Mouse (Mus musculus) embryonic facial prominence, embryonic 12.5 days (tissue): ENCODE data around the gene Cntrl. TPM values are rescaled to one million over a fixed set of nuclear protein-coding genes. Genes with fewer than 3 reads are reported as not detected.
A peak's percentile ranks its signal among the peaks of the same experiment; 100 is the strongest.

Experiments
- ATAC-seq: fragments of 200-750 bp; cut with Nextera tagmentation; 2 replicates; pipeline ENCODE4 v1.8.0; 2017; ENCODE audit not compliant: insufficient number of reproducible peaks, insufficient read depth, low FRiP score, low TSS enrichment
- H3K27ac ChIP-seq: fragments of 300-500 bp; sonication (generic); 2 replicates; pipeline ENCODE4 v1.5.1; 2016; ENCODE audit warnings: mild to moderate bottlenecking
- H3K27me3 ChIP-seq: fragments of 300-500 bp; sonication (generic); 2 replicates; pipeline ENCODE4 v1.6.1; 2016; ENCODE audit warnings: mild to moderate bottlenecking, moderate library complexity
- H3K36me3 ChIP-seq: fragments of 300-500 bp; sonication (generic); 2 replicates; pipeline ENCODE4 v1.6.1; 2016; ENCODE audit warnings: mild to moderate bottlenecking
- H3K4me1 ChIP-seq: fragments of 300-500 bp; sonication (generic); 2 replicates; pipeline ENCODE4 v1.6.1; 2016
- H3K4me2 ChIP-seq: fragments of 300-500 bp; sonication (generic); replicated peaks from 2 replicates; pipeline ENCODE4 v1.6.1; 2016; ENCODE audit warnings: mild to moderate bottlenecking, moderate library complexity
- H3K4me3 ChIP-seq: fragments of 300-500 bp; sonication (generic); 2 replicates; pipeline ENCODE4 v1.5.1; 2016; ENCODE audit warnings: mild to moderate bottlenecking
- H3K9ac ChIP-seq: fragments of 300-500 bp; sonication (generic); 2 replicates; pipeline ENCODE4 v1.6.1; 2016; ENCODE audit warnings: mild to moderate bottlenecking, moderate library complexity
- H3K9me3 ChIP-seq: fragments of 300-500 bp; sonication (generic); 2 replicates; pipeline ENCODE4 v1.6.1; 2016; ENCODE audit warnings: mild to moderate bottlenecking, moderate library complexity
- WGBS: fragments of 180-500 bp; shearing (Covaris S2); methylation state at CpG from one replicate; pipeline ENCODE4 v1.1.7; 2016; 5-methylcytosine and 5-hydroxymethylcytosine counted together
- polyA plus RNA-seq: library from polyadenylated mRNA; unstranded; fragments of >200 nt; fragmentation: Nextera tagmentation; extraction: Ambion mirVana; gene quantifications from 2 replicates; pipeline ENCODE4 v1.2.1, GENCODE M21; 2016

Cntrl gene
- polyA plus RNA-seq, 1 experiment from 2014 or later: 31.2 TPM

DNA sequence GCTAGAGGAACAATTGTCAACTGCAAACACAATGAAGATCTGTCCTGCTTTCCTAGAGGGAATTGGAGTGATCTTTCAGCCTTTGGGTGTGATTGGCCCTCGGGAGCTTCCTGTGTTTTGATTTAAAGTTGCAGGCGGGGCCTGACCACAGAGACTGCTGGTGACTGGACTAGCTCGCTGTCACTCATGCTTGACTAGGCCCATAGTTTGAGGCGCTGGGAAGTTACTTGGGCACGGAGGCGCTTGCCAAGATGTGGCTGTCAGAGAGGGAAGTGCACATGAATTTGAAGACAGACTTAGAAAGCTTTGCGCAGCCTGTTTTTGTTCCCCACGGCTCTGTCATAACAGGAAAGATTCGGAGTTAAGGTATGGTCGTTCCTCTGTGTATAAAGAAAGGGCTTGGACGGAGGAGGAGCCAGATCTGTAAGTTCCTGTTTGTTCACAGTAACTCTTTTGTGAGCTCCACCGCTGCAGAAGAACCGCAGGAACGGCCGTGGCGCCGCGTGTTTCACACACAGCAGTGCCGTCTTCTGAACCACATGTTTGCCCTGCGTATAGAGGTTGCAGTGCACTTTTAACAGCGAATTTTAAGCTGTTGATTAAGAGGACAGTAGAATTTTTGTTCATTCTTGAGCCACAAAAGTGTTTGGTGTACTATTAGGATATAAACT, 22.8 kb downstream of the Cntrl start:
- Histone ChIP-seq H3K4me2 (peak overlapping the region; percentile 71), H3K9ac (peak overlapping the region; percentile 55), H3K36me3 (peaks cover 18% of the 10 kb centered on the region), H3K27ac (peak overlapping the region; percentile 85), H3K4me1 (peaks cover 12% of the 10 kb centered on the region), H3K27me3 (no peaks in the 10 kb centered on the region), H3K9me3 (no peaks in the 10 kb centered on the region), H3K4me3 (peak overlapping the region; percentile 51)
- peak; percentile 98 for ATAC-seq
- under 1% methylated on average over 21 of the region's 21 CpGs for WGBS

GRCm38 (mm10) chr2:35132662-35133055, 23.4 kb downstream of the Cntrl start:
- Histone ChIP-seq H3K9ac (peak overlapping the region; percentile 55), H3K27ac (peak overlapping the region; percentile 85), H3K4me2 (peak overlapping the region; percentile 71), H3K27me3 (no peaks in the 10 kb centered on the region), H3K36me3 (peaks cover 23% of the 10 kb centered on the region), H3K4me3 (peak overlapping the region; percentile 51), H3K4me1 (peaks cover 12% of the 10 kb centered on the region), H3K9me3 (no peaks in the 10 kb centered on the region)
- 6% methylated on average over 5 of the region's 5 CpGs for WGBS
- no peak for ATAC-seq

DNA sequence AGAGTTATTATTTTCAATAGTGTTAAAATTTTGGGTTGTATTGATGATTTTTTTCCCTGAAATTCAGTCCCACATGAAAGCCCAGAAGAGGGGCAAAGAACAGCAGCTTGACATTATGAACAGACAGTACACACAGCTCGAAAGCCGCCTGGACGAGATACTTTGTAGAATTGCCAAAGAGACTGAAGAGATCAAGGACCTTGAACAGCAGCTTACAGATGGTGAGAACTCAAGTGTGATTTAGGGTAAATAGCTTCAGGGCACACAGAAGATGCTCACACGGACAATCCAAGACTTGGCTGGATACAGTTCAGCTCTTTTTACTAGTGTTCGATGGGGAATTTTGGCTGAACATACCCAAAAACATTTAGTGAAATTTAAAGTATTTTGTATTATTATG, 24.6 kb downstream of the Cntrl start:
- Histone ChIP-seq H3K4me3 (no peak overlapping the region), H3K4me2 (no peak overlapping the region), H3K9me3 (no peaks in the 10 kb centered on the region), H3K27ac (no peak overlapping the region), H3K27me3 (no peaks in the 10 kb centered on the region), H3K4me1 (peaks cover 12% of the 10 kb centered on the region), H3K36me3 (peaks cover 36% of the 10 kb centered on the region), H3K9ac (no peak overlapping the region)
- no peak for ATAC-seq
- WGBS: 65% methylated on average over 5 of the region's 5 CpGs

GRCm38 (mm10) chr2:35138576-35138975, 29.3 kb downstream of the Cntrl start:
- no peak overlapping the region for H3K4me2 ChIP-seq
- H3K9me3 ChIP-seq: no peaks in the 10 kb centered on the region
- ATAC-seq: no peak
- H3K36me3 ChIP-seq: peaks cover 67% of the 10 kb centered on the region
- H3K4me1 ChIP-seq: no peaks in the 10 kb centered on the region
- 90% methylated on average over 1 of the region's 1 CpGs for WGBS
- H3K9ac ChIP-seq: no peak overlapping the region
- no peaks in the 10 kb centered on the region for H3K27me3 ChIP-seq
- no peak overlapping the region for H3K4me3 ChIP-seq
- H3K27ac ChIP-seq: no peak overlapping the region

GRCm38 (mm10) chr2:35141673-35142072, 32.4 kb downstream of the Cntrl start:
- Histone ChIP-seq H3K36me3 (peaks cover 78% of the 10 kb centered on the region), H3K4me3 (no peak overlapping the region), H3K27ac (no peak overlapping the region), H3K27me3 (no peaks in the 10 kb centered on the region), H3K4me1 (no peaks in the 10 kb centered on the region), H3K4me2 (no peak overlapping the region), H3K9me3 (no peaks in the 10 kb centered on the region), H3K9ac (no peak overlapping the region)
- WGBS: 90% methylated on average over 3 of the region's 3 CpGs
- no peak for ATAC-seq

- peaks cover 93% of the 10 kb centered on the region for H3K36me3 ChIP-seq
These were observed 39.5 kb downstream of the Cntrl start for GRCm38 (mm10) chr2:35148806-35149205.

DNA sequence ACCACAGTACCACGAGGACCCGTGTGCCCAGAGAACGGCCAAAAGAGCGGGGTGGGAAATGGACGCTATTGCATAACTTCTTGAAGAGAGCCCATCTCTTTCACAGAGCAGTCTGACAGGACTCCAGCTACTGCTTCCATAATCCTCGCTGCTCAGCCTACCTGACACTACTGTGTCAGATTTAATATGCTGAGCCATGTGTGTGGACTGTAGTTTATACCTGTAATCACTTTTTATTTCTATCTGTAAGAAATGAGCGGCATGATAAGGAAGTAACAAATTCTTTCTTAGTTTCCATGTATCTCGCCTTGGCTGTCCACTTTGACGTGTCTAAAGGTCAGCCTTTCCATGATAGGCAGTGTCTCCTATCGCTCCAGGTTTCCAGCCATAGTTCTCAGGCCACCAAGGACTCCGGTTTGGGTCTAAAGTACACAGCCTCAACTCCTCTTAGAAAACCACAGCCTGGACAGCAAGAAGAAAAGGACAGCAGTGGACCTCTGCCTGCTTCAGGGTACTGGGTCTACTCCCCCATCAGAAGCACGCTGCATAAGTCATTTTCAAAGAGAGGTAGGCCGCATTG, 42.1 kb downstream of the Cntrl start:
- Histone ChIP-seq H3K27me3 (no peaks in the 10 kb centered on the region), H3K4me2 (no peak overlapping the region), H3K9ac (no peak overlapping the region), H3K9me3 (no peaks in the 10 kb centered on the region), H3K4me3 (no peak overlapping the region), H3K36me3 (peaks cover 98% of the 10 kb centered on the region), H3K4me1 (no peaks in the 10 kb centered on the region), H3K27ac (no peak overlapping the region)
- 93% methylated on average over 13 of the region's 13 CpGs for WGBS
- ATAC-seq: no peak

More at GRCm38 (mm10) chr2:35148806-35149205, 39.5 kb downstream of the Cntrl start:
- H3K27me3 ChIP-seq: no peaks in the 10 kb centered on the region
- no peaks in the 10 kb centered on the region for H3K9me3 ChIP-seq
- no peak overlapping the region for H3K4me2 ChIP-seq
- ATAC-seq: no peak
- WGBS: 92% methylated on average over 10 of the region's 10 CpGs
- no peak overlapping the region for H3K9ac ChIP-seq
- H3K4me3 ChIP-seq: no peak overlapping the region
- H3K4me1 ChIP-seq: no peaks in the 10 kb centered on the region
- no peak overlapping the region for H3K27ac ChIP-seq

GRCm38 (mm10) chr2:35153179-35153578, 43.9 kb downstream of the Cntrl start:
- Histone ChIP-seq H3K9me3 (no peaks in the 10 kb centered on the region), H3K36me3 (peaks cover 96% of the 10 kb centered on the region), H3K27me3 (no peaks in the 10 kb centered on the region), H3K27ac (no peak overlapping the region), H3K9ac (no peak overlapping the region), H3K4me1 (no peaks in the 10 kb centered on the region), H3K4me3 (no peak overlapping the region), H3K4me2 (no peak overlapping the region)
- ATAC-seq: no peak
- 98% methylated on average over 6 of the region's 6 CpGs for WGBS

- 84% methylated on average over 8 of the region's 8 CpGs for WGBS
- Histone ChIP-seq H3K27me3 (no peaks in the 10 kb centered on the region), H3K4me1 (no peaks in the 10 kb centered on the region), H3K27ac (no peak overlapping the region), H3K36me3 (peaks cover 95% of the 10 kb centered on the region), H3K4me2 (no peak overlapping the region), H3K4me3 (no peak overlapping the region), H3K9ac (no peak overlapping the region), H3K9me3 (no peaks in the 10 kb centered on the region)
- ATAC-seq: no peak
These were observed 44.7 kb downstream of the Cntrl start for GRCm38 (mm10) chr2:35153844-35154554.

DNA sequence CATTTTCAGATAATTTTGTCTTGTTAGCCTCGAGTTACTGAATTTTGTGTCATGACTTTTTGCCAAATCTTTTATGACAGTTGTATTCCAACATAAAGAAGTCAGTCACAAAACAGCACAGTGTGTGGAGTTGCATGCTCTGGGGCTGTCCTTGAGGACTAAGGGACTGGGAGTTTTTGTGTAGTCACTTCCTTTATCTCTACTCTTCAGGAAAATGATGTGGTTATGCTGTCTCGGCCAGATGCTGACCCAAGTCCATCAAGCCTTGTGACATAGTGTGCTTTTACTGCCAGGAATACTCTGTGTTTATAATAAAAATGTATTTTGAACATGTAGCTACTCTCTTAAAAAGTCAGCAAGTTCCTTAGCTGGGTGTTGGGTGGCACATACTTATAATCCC, 47.7 kb downstream of the Cntrl start:
- Histone ChIP-seq H3K36me3 (peaks cover 81% of the 10 kb centered on the region), H3K4me3 (no peak overlapping the region), H3K27me3 (no peaks in the 10 kb centered on the region), H3K4me2 (no peak overlapping the region), H3K27ac (no peak overlapping the region), H3K4me1 (no peaks in the 10 kb centered on the region), H3K9me3 (no peaks in the 10 kb centered on the region), H3K9ac (no peak overlapping the region)
- ATAC-seq: no peak
- WGBS: 77% methylated on average over 2 of the region's 2 CpGs

GRCm38 (mm10) chr2:35157836-35158235, 48.5 kb downstream of the Cntrl start:
- whole genome bisulfite sequencing: 81% methylated on average over 7 of the region's 7 CpGs

GRCm38 (mm10) chr2:35158358-35158757, 49.1 kb downstream of the Cntrl start:
- ATAC-seq: no peak
- Histone ChIP-seq H3K36me3 (peaks cover 81% of the 10 kb centered on the region), H3K27me3 (no peaks in the 10 kb centered on the region), H3K4me3 (no peak overlapping the region), H3K27ac (no peak overlapping the region), H3K9me3 (no peaks in the 10 kb centered on the region), H3K4me2 (no peak overlapping the region), H3K9ac (no peak overlapping the region), H3K4me1 (no peaks in the 10 kb centered on the region)
- 73% methylated on average over 3 of the region's 3 CpGs for WGBS

More at GRCm38 (mm10) chr2:35157836-35158235, 48.5 kb downstream of the Cntrl start:
- no peaks in the 10 kb centered on the region for H3K27me3 ChIP-seq
- no peak overlapping the region for H3K9ac ChIP-seq
- peaks cover 81% of the 10 kb centered on the region for H3K36me3 ChIP-seq
- no peaks in the 10 kb centered on the region for H3K4me1 ChIP-seq
- H3K4me2 ChIP-seq: no peak overlapping the region
- no peak for ATAC-seq
- H3K9me3 ChIP-seq: no peaks in the 10 kb centered on the region
- no peak overlapping the region for H3K4me3 ChIP-seq
- H3K27ac ChIP-seq: no peak overlapping the region
